Mouse (Mus musculus): ENCODE results near the gene Arid1b.

DNA sequence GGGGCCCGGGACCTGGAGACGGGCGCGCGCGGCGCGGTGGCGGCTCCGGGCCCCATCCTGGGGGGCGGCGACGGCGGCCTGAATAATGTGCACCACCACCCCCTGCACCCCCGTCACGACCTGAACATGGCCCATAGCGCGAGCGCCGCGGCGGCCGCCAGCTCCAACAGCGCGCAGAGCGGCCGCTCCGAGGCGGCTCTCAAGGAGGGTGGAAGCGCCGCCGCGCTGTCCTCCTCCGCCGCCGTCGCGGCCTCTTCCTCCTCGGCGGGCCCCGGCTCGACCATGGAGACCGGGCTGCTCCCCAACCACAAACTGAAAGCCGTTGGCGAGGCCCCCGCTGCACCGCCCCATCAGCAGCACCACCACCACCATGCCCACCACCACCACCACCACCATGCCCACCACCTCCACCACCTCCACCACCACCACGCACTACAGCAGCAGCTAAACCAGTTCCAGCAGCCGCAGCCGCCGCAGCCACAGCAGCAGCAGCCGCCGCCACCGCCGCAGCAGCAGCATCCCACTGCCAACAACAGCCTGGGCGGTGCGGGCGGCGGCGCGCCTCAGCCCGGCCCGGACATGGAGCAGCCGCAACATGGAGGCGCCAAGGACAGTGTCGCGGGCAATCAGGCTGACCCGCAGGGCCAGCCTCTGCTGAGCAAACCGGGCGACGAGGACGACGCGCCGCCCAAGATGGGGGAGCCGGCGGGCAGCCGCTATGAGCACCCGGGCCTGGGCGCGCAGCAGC lies 855 bp downstream of the Arid1b start:
- TF ChIP-seq CTCF (IDR thresholded peaks at IDR 0.05) (0 out of 2 replicates have a peak, but pooled peaks have one; percentile 6), EP300 (IDR thresholded peaks at IDR 0.05) (no peak)

Measured in lung, postnatal 0 days (tissue).